Mouse (Mus musculus): Measurements from ENCODE around the gene Vmn1r89. TPM values are rescaled to one million over a fixed set of nuclear protein-coding genes. Genes with fewer than 3 reads are reported as not detected.

Vmn1r89 gene
- polyA plus RNA-seq (2015; fragmentation: Nextera tagmentation; extraction: Ambion mirVana), result not detected in 2 replicates

DNA sequence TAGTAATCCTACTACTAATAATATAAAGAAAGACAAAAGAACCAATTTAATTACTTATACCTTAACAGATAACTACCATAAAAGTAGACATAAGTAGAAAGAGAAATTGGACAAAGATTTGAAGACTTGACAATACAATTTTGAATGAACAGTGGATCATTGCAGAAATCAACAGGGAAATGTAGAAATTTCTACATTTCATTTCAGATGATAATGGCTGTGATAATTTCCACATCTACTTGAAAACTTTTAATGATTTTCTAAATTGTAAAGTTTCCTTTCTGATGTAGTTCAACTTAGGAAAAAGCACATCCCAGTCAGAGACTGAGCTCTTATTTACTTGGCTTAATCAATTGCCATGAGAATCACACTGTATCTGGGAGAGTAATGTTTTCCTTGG is at the start of gene Vmn1r89:
Gene Vmn1r89, plus strand, starts transcription at position 301 of the 400 bp plus-strand sequence.
- no peaks in the 10 kb centered on the region for H3K27me3 ChIP-seq (replicated peaks; ENCODE audit: control insufficient read depth, insufficient read depth, low read length)
- no peak for ATAC-seq
- no peak within 1 kb of the TSS for H3K27ac ChIP-seq (ENCODE audit: low read depth, low read length)
- no peaks in the 10 kb centered on the region for H3K4me1 ChIP-seq (replicated peaks; ENCODE audit: control insufficient read depth, insufficient read depth, low read length)
- H3K4me2 ChIP-seq (replicated peaks; ENCODE audit: low read depth), result no peak within 1 kb of the TSS
- no peak within 1 kb of the TSS for H3K9ac ChIP-seq (ENCODE audit: low read depth, low read length)
- TF ChIP-seq CTCF (IDR thresholded peaks at IDR 0.05; ENCODE audit: low read depth), result no peak
- no peaks in the 10 kb centered on the region for H3K9me3 ChIP-seq (ENCODE audit: control insufficient read depth)
- H3K36me3 ChIP-seq (ENCODE audit: control insufficient read depth, insufficient read depth), result no peaks in the 10 kb centered on the region
- H3K4me3 ChIP-seq (ENCODE audit: low read depth, low read length), result no peak within 1 kb of the TSS

DNA sequence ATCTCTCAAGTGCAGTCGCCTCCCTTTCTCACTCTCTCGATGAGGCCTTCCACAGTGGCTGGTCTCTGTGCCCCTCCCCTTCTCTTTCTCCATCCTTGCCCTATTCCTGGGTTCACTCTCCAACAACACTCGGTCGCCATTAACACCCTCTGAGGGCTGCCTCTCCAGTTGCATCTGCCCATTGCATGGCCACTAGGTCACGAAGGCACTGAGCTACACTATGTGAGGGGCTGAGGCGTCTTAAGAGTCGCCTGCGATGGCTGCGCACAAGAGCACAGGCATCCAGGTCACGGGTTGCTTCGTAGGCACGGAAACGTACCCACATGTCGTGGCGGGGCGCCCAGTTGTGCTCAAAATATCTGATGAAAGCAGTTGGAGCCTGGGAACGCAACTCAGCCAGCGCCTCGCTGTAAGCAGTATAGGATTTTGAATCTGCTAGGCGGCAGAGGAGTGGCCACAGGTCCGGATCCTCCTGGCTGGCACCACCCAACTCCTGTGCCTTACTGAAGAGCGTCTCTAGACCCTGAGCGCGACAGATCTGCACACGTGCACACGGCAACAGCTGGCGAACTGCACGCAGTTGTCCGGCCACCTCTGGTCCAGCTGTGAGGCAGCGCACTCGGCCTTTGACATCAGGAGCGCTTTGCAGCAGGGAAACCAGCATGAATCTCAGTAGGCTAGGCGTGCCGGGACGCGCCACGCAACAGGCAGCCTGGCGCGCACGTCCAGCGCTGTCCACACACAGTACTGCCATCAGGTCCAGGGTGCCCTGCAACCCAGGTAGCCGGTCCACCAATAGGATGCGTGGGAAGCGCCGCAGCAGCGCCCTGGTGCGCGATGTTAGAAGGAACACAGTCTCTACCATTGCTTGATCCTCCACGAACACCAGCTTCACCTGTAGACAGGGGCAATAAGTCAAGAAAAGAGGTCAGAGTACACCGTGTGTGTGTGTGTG is 48.2 kb downstream of the Vmn1r89 start:
- Histone ChIP-seq H3K4me2 (replicated peaks; ENCODE audit: low read depth) (no peak overlapping the region), H3K4me3 (ENCODE audit: low read depth, low read length) (no peak overlapping the region), H3K27me3 (replicated peaks; ENCODE audit: control insufficient read depth, insufficient read depth, low read length) (no peaks in the 10 kb centered on the region), H3K27ac (ENCODE audit: low read depth, low read length) (no peak overlapping the region), H3K9me3 (ENCODE audit: control insufficient read depth) (no peaks in the 10 kb centered on the region), H3K4me1 (replicated peaks; ENCODE audit: control insufficient read depth, insufficient read depth, low read length) (no peaks in the 10 kb centered on the region), H3K9ac (ENCODE audit: low read depth, low read length) (no peak overlapping the region), H3K36me3 (ENCODE audit: control insufficient read depth, insufficient read depth) (no peaks in the 10 kb centered on the region)
- ATAC-seq, result no peak
- TF ChIP-seq CTCF (IDR thresholded peaks at IDR 0.05; ENCODE audit: low read depth), result no peak
- WGBS, result 39% methylated on average over 50 of the region's 50 CpGs

DNA sequence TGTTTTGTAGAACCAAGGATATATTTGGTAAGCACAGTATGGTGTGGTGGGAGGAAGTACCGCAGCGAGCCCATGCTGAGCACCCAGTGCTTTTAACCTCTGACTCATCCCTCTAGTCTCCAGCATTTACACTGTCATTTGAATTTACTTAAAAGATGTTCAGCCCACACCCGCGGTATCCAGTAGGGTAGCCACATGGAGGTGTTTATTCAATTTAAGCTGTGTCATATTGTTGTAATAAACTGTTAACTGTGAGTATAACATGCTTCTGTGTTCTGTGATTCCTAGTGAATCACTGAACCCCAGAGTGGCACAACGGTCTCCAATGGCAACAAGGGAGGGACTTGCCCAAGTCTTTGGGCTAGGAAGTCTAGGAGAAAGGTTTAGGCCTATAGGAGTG is 51.0 kb downstream of the Vmn1r89 start:
- Histone ChIP-seq H3K4me1 (replicated peaks; ENCODE audit: control insufficient read depth, insufficient read depth, low read length) (no peaks in the 10 kb centered on the region), H3K27me3 (replicated peaks; ENCODE audit: control insufficient read depth, insufficient read depth, low read length) (no peaks in the 10 kb centered on the region), H3K9me3 (ENCODE audit: control insufficient read depth) (no peaks in the 10 kb centered on the region), H3K27ac (ENCODE audit: low read depth, low read length) (no peak overlapping the region), H3K4me3 (ENCODE audit: low read depth, low read length) (no peak overlapping the region), H3K4me2 (replicated peaks; ENCODE audit: low read depth) (no peak overlapping the region), H3K9ac (ENCODE audit: low read depth, low read length) (no peak overlapping the region), H3K36me3 (ENCODE audit: control insufficient read depth, insufficient read depth) (no peaks in the 10 kb centered on the region)
- TF ChIP-seq CTCF (IDR thresholded peaks at IDR 0.05; ENCODE audit: low read depth), result no peak
- WGBS, result 84% methylated on average over 5 of the region's 5 CpGs
- no peak for ATAC-seq

DNA sequence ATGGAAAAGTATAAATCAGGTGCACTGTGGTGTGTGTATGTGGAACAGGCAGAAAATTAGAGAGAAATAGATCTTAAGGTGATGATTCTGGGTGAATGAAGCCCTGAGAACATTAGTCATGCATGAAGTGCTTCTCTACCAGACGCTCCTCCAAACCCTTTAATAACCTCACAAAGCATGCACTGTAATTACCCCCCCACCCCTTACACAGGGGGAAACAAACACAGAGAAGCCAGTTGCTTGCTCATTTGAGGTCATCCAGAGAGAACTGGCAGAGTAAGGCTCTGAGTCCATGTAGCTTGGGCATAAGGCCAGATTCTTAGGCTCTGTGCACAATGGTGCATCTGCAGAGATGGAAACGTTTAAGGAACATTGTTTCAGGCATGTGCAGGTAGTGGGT is 51.6 kb downstream of the Vmn1r89 start:
- Histone ChIP-seq H3K9me3 (ENCODE audit: control insufficient read depth) (no peaks in the 10 kb centered on the region), H3K4me2 (replicated peaks; ENCODE audit: low read depth) (no peak overlapping the region), H3K27ac (ENCODE audit: low read depth, low read length) (no peak overlapping the region), H3K9ac (ENCODE audit: low read depth, low read length) (no peak overlapping the region), H3K36me3 (ENCODE audit: control insufficient read depth, insufficient read depth) (no peaks in the 10 kb centered on the region), H3K4me3 (ENCODE audit: low read depth, low read length) (no peak overlapping the region), H3K27me3 (replicated peaks; ENCODE audit: control insufficient read depth, insufficient read depth, low read length) (no peaks in the 10 kb centered on the region), H3K4me1 (replicated peaks; ENCODE audit: control insufficient read depth, insufficient read depth, low read length) (no peaks in the 10 kb centered on the region)
- no peak for ATAC-seq
- no peak for TF ChIP-seq CTCF (IDR thresholded peaks at IDR 0.05; ENCODE audit: low read depth)
- 62% methylated on average over 2 of the region's 2 CpGs for WGBS

DNA sequence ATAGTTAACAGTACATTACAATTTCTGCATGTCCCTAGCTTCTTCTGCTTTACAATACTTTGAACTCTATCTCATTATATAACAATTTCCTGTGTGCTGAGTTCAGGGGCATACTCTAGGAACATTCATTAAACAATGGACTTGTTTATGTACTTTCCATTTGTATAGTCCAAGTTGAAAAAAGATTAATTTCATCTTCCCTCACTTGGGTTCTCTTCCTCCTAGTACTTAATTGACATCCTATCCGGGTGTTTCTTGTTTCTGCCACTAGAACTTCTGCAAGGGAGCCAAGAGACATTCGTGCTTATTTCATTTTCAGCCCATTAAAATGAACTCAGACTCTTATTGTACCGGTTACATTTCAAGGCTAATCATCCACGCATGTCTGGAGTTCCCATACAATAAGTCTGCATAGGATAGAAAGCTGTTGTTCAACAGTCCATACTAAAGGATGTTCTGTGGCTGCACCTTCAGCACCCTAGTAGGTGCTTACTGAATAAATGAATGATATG is 56.0 kb downstream of the Vmn1r89 start:
- 88% methylated on average over 4 of the region's 4 CpGs for WGBS
- Histone ChIP-seq H3K9me3 (ENCODE audit: control insufficient read depth) (no peaks in the 10 kb centered on the region), H3K4me3 (ENCODE audit: low read depth, low read length) (no peak overlapping the region), H3K4me1 (replicated peaks; ENCODE audit: control insufficient read depth, insufficient read depth, low read length) (no peaks in the 10 kb centered on the region), H3K4me2 (replicated peaks; ENCODE audit: low read depth) (no peak overlapping the region), H3K27ac (ENCODE audit: low read depth, low read length) (no peak overlapping the region), H3K36me3 (ENCODE audit: control insufficient read depth, insufficient read depth) (no peaks in the 10 kb centered on the region), H3K9ac (ENCODE audit: low read depth, low read length) (no peak overlapping the region), H3K27me3 (replicated peaks; ENCODE audit: control insufficient read depth, insufficient read depth, low read length) (no peaks in the 10 kb centered on the region)
- no peak for TF ChIP-seq CTCF (IDR thresholded peaks at IDR 0.05; ENCODE audit: low read depth)
- no peak for ATAC-seq

DNA sequence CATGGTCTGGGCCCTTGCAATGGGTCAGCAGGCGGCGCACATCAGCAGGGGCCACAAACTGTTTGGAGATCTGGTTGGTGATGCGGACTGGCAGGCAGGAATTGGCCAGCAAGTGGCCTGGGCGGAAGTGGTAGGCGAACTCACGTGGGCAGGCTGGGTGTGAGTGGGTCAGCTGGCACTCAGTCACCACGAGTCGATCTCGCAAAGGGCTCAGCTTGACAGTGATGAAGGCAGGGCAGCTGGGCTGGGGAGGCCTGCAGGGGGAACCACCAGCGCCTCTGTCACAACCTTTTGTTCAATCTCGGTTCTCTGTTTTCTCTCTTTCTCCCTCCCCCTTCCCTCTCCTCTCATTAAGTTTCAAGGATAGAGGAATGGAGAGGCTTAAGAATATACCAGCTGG is 56.6 kb downstream of the Vmn1r89 start:
- no peaks in the 10 kb centered on the region for H3K36me3 ChIP-seq (ENCODE audit: control insufficient read depth, insufficient read depth)
- H3K9me3 ChIP-seq (ENCODE audit: control insufficient read depth), result no peaks in the 10 kb centered on the region
- no peak overlapping the region for H3K4me2 ChIP-seq (replicated peaks; ENCODE audit: low read depth)
- H3K4me1 ChIP-seq (replicated peaks; ENCODE audit: control insufficient read depth, insufficient read depth, low read length), result no peaks in the 10 kb centered on the region
- H3K9ac ChIP-seq (ENCODE audit: low read depth, low read length), result no peak overlapping the region
- ATAC-seq, result no peak
- H3K27ac ChIP-seq (ENCODE audit: low read depth, low read length), result no peak overlapping the region
- no peak for TF ChIP-seq CTCF (IDR thresholded peaks at IDR 0.05; ENCODE audit: low read depth)
- WGBS, result 77% methylated on average over 11 of the region's 11 CpGs
- no peak overlapping the region for H3K4me3 ChIP-seq (ENCODE audit: low read depth, low read length)
- H3K27me3 ChIP-seq (replicated peaks; ENCODE audit: control insufficient read depth, insufficient read depth, low read length), result no peaks in the 10 kb centered on the region

Other genes starting within 250 kb of the Vmn1r89 start
- 4.0 and 4.1 TPM in 2 replicates for gene Zfp324, start 247.2 kb upstream of the Vmn1r89 start, polyA plus RNA-seq (2015; fragmentation: Nextera tagmentation; extraction: Ambion mirVana)
- gene Zfp446, start 235.2 kb upstream of the Vmn1r89 start, polyA plus RNA-seq (2015; fragmentation: Nextera tagmentation; extraction: Ambion mirVana), result 2.5 and 2.6 TPM in 2 replicates
- 0.18 and 0.22 TPM in 2 replicates for gene Slc27a5, start 214.8 kb upstream of the Vmn1r89 start, polyA plus RNA-seq (2015; fragmentation: Nextera tagmentation; extraction: Ambion mirVana)
- 82.8 and 85.3 TPM in 2 replicates for gene Trim28, start 213.9 kb upstream of the Vmn1r89 start, polyA plus RNA-seq (2015; fragmentation: Nextera tagmentation; extraction: Ambion mirVana)
- 11.2 and 11.6 TPM in 2 replicates for gene Zbtb45, start 203.0 kb upstream of the Vmn1r89 start, polyA plus RNA-seq (2015; fragmentation: Nextera tagmentation; extraction: Ambion mirVana)
- gene Chmp2a, start 178.2 kb upstream of the Vmn1r89 start, polyA plus RNA-seq (2015; fragmentation: Nextera tagmentation; extraction: Ambion mirVana), result 323 and 329 TPM in 2 replicates
- 96.8 and 107 TPM in 2 replicates for gene Ube2m, start 174.7 kb upstream of the Vmn1r89 start, polyA plus RNA-seq (2015; fragmentation: Nextera tagmentation; extraction: Ambion mirVana)
- gene Mzf1, start 158.3 kb upstream of the Vmn1r89 start, polyA plus RNA-seq (2015; fragmentation: Nextera tagmentation; extraction: Ambion mirVana), result 0.83 and 1.1 TPM in 2 replicates
- gene Vmn1r85, start 117.8 kb upstream of the Vmn1r89 start, polyA plus RNA-seq (2015; fragmentation: Nextera tagmentation; extraction: Ambion mirVana), result not detected in 2 replicates
- gene Vmn1r86, start 93.1 kb upstream of the Vmn1r89 start, polyA plus RNA-seq (2015; fragmentation: Nextera tagmentation; extraction: Ambion mirVana), result not detected in 2 replicates
- gene Vmn1r87, start 72.9 kb upstream of the Vmn1r89 start, polyA plus RNA-seq (2015; fragmentation: Nextera tagmentation; extraction: Ambion mirVana), result not detected in 2 replicates
- not detected in 2 replicates for gene Vmn1r88, start 53.5 kb upstream of the Vmn1r89 start, polyA plus RNA-seq (2015; fragmentation: Nextera tagmentation; extraction: Ambion mirVana)
- gene Lig1, start 64.3 kb downstream of the Vmn1r89 start, polyA plus RNA-seq (2015; fragmentation: Nextera tagmentation; extraction: Ambion mirVana), result 30.0 and 34.4 TPM in 2 replicates
- 1.6 and 1.9 TPM in 2 replicates for gene Zswim9, start 65.7 kb downstream of the Vmn1r89 start, polyA plus RNA-seq (2015; fragmentation: Nextera tagmentation; extraction: Ambion mirVana)
- gene Pla2g4c, start 111.6 kb downstream of the Vmn1r89 start, polyA plus RNA-seq (2015; fragmentation: Nextera tagmentation; extraction: Ambion mirVana), result 0.20 and 0.21 TPM in 2 replicates
- not detected in 2 replicates for gene Cabp5, start 185.1 kb downstream of the Vmn1r89 start, polyA plus RNA-seq (2015; fragmentation: Nextera tagmentation; extraction: Ambion mirVana)
- not detected in 2 replicates for gene Bsph1, start 237.8 kb downstream of the Vmn1r89 start, polyA plus RNA-seq (2015; fragmentation: Nextera tagmentation; extraction: Ambion mirVana)